In the genomic region with DNA sequence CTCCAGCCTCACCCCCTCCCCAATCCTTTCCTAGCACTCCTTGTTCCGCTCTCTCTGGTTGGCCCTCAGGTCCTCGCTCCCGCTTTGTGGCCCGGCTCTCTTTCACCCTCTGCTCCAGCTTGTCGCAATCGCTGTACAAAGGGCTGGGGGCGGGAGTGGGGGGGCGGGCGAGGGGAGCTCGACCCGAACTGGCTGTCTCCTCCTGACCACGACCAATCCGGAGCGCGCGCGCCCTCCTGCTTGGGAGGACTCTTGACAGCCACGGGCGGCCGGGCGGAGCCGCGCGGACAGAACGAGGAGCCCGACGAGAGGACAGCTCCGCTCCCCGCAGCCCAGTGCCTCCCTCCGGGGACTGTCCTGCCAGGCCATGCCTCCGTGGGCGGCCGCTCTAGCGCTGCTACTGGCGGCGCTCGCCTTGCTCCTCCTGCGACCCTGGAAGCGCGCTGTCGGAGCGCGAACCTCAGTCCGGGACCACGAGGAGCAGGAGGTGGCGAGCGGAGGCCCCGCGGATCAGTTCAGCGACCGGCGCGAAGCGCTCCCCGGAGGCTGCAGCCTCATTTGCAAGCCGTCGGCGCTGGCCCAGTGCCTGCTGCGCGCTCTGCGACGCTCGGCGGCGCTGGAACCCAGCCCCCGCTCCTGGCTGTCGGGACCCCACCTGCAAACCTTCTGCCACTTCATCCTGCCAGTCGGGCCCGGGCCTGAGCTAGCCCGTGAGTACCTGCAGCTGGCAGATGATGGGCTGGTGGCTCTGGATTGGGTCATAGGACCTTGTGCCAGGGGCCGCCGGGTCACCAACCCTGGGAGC, we compare ENCODE assay signal across 8 mouse cellular contexts. TPM values are rescaled to one million over a fixed set of nuclear protein-coding genes. Genes with fewer than 3 reads are reported as not detected.
A peak's percentile ranks its signal among the peaks of the same experiment; 100 is the strongest.
DNase-seq lines count a peak whose midpoint lies in the region; ATAC-seq and TF ChIP-seq lines count a peak whose summit lies in the region.

A gene (plus strand): TSS at position 290 of the 805 bp plus-strand sequence.

- H3K4me3 ChIP-seq in E14TG2a.4 (replicated peaks; ENCODE audit: low read length) = peak within 1 kb of the TSS; percentile 81
- peak within 1 kb of the TSS; percentile 28 for H3K4me3 ChIP-seq in embryonic fibroblast, embryonic 13.5 days (ENCODE audit: insufficient read depth, low read length)
- peak within 1 kb of the TSS; percentile 90 for H3K4me3 ChIP-seq in heart, embryonic 15.5 days

- H3K27me3 ChIP-seq in E14TG2a.4 (ENCODE audit: insufficient read depth, low read length) = peaks cover 68% of the 10 kb centered on the region
- peaks cover 6% of the 10 kb centered on the region; the same call in 1 of the 2 replicates for H3K27me3 ChIP-seq in heart, embryonic 15.5 days

- DNase-seq in adrenal gland, postnatal 36 days = peak; percentile 94
- peak; percentile 90 for DNase-seq in kidney, postnatal 10 days
- DNase-seq in lung, postnatal 14 days = peak; percentile 86
- DNase-seq in retina, embryonic 14.5 days (ENCODE audit: low spot score) = peak; percentile 80
- DNase-seq in urinary bladder, postnatal 14 days (ENCODE audit: low spot score) = peak; percentile 79

- H3K4me2 ChIP-seq in heart, embryonic 15.5 days = peak within 1 kb of the TSS; percentile 96

- no peak for TF ChIP-seq CTCF in E14TG2a.4 (conservative IDR thresholded peaks at IDR 0.05; ENCODE audit: low read length)
- TF ChIP-seq CTCF in embryonic fibroblast, embryonic 13.5 days (IDR thresholded peaks at IDR 0.05; ENCODE audit: borderline replicate concordance, insufficient read depth, low read length) = no peak

- H3K27ac ChIP-seq in embryonic fibroblast, embryonic 13.5 days (ENCODE audit: insufficient read depth, low read length) = 0 out of 2 replicates have a peak within 1 kb of the TSS, but pooled peaks have one; percentile 7
- H3K27ac ChIP-seq in heart, embryonic 15.5 days = peak within 1 kb of the TSS; percentile 71

- H3K36me3 ChIP-seq in E14TG2a.4 (ENCODE audit: insufficient read depth, low read length) = peaks cover 4% of the 10 kb centered on the region
- no peaks in the 10 kb centered on the region for H3K36me3 ChIP-seq in heart, embryonic 15.5 days

- peak within 1 kb of the TSS; percentile 51 for H3K9ac ChIP-seq in heart, embryonic 15.5 days

- TF ChIP-seq POLR2A in embryonic fibroblast, embryonic 13.5 days (IDR thresholded peaks at IDR 0.05; ENCODE audit: low read depth, low read length) = peak; percentile 69

- H3K4me1 ChIP-seq in E14TG2a.4 (replicated peaks; ENCODE audit: low read depth, low read length) = peaks cover 50% of the 10 kb centered on the region
- H3K4me1 ChIP-seq in embryonic fibroblast, embryonic 13.5 days (ENCODE audit: control insufficient read depth, insufficient read depth, low read length) = no peaks in the 10 kb centered on the region
- H3K4me1 ChIP-seq in heart, embryonic 15.5 days (replicated peaks) = peaks cover 39% of the 10 kb centered on the region

- under 1% methylated on average over 63 of the region's 72 CpGs for WGBS in heart, embryonic 15.5 days

- H3K9me3 ChIP-seq in E14TG2a.4 (ENCODE audit: low read length) = no peaks in the 10 kb centered on the region
- no peaks in the 10 kb centered on the region for H3K9me3 ChIP-seq in heart, embryonic 15.5 days (replicated peaks)

- peak; percentile 47 for ATAC-seq in heart, embryonic 15.5 days (replicated peaks; ENCODE audit: insufficient number of reproducible peaks, insufficient read depth, low FRiP score, low read depth)

RNA-seq across cellular contexts. Expression of the gene that starts here (rescaled TPM):
- 10 to 100 TPM; 12.6 to 14.0 TPM for total RNA-seq in adrenal gland, postnatal 36 days (2021)
- 0.37 and 1.0 TPM in 2 replicates for polyA plus RNA-seq in embryonic fibroblast, embryonic 13.5 days (2011; ENCODE audit: insufficient read length, low read depth, missing spikeins)
- 2.2 and 4.5 TPM in 2 replicates for polyA plus RNA-seq in heart, embryonic 15.5 days (2015; fragmentation: Nextera tagmentation; extraction: Ambion mirVana)

Comparison
In these comparisons a context has a peak if more than half of its experiments do, and no peak if none do; other contexts are left out.
1. Peak in every context shown above with its lines: DNase-seq, ATAC-seq, H3K4me3 ChIP-seq and H3K27ac ChIP-seq.
2. H3K4me3 ChIP-seq: peak in every context shown above with its lines; median percentile 90 in heart, embryonic 15.5 days; 81 in E14TG2a.4; 28 in embryonic fibroblast, embryonic 13.5 days.